Comparison of ENCODE assay signal across 25 mouse cellular contexts in genomic region chr17:63356202-63356601, GRCm38 (mm10).
DNase-seq lines count a peak whose midpoint lies in the region; ATAC-seq and TF ChIP-seq lines count a peak whose summit lies in the region.
"Had no signal": no experiment of that assay in that cellular context is flagged by ENCODE, and none has a peak within 500 bp of the region (broad histone marks: within the 10 kb centered on the region; RNA-seq: fewer than 3 reads in every experiment).

No protein-coding gene starts in this region.

- no peaks in the 10 kb centered on the region for H3K27me3 ChIP-seq in myocyte (ENCODE audit: control insufficient read depth, insufficient read depth, insufficient read length)
- H3K27me3 ChIP-seq: embryonic facial prominence, embryonic 13.5 days; forebrain, embryonic 12.5 days; heart, embryonic 15.5 days; intestine, embryonic 15.5 days; Patski had no signal

- H3K4me2 ChIP-seq in myocyte (ENCODE audit: low read depth) = no peak overlapping the region
- H3K4me2 ChIP-seq: embryonic facial prominence, embryonic 13.5 days; forebrain, embryonic 12.5 days; heart, embryonic 15.5 days; hindbrain, embryonic 14.5 days; intestine, embryonic 15.5 days had no signal

- no peaks in the 10 kb centered on the region for H3K79me2 ChIP-seq in myocyte (ENCODE audit: control insufficient read depth, insufficient read depth)

- H3K4me3 ChIP-seq in myocyte = no peak overlapping the region
- H3K4me3 ChIP-seq: embryonic facial prominence, embryonic 13.5 days; forebrain, embryonic 12.5 days; heart, embryonic 10.5 days; heart, embryonic 15.5 days; hindbrain, embryonic 10.5 days; intestine, embryonic 15.5 days had no signal

- TF ChIP-seq POLR2A in myocyte (IDR thresholded peaks at IDR 0.05; ENCODE audit: insufficient read length, low read depth) = no peak

- no peak overlapping the region for H3ac ChIP-seq in myocyte (ENCODE audit: control insufficient read depth, insufficient read length)

- peak; percentile 90 for DNase-seq in 416B (ENCODE audit: low read depth)
- DNase-seq in NIH3T3 (ENCODE audit: low read depth) = peak; percentile 57
- DNase-seq in heart, postnatal 36 days = no peak
- no peak for DNase-seq in urinary bladder, postnatal 25 days (ENCODE audit: low spot score)
- DNase-seq in kidney, adult 18-20 months = no peak
- DNase-seq in Muller cell, postnatal 12 days (ENCODE audit: inconsistent ontology term) = no peak
- DNase-seq: adrenal gland, adult 2 months; adrenal gland, postnatal 25 days; cerebellum, adult 8-10 months; cerebellum, postnatal 14 days; gastrocnemius, postnatal 10 days; heart, adult 18-20 months; heart, postnatal 14 days had no signal

- intact Hi-C loops in heart, postnatal 36 days (cut with DNase I) = no loop called here

- ATAC-seq in granulocyte monocyte progenitor cell, adult 5-6 weeks (replicated peaks; ENCODE audit: poor library complexity, severe bottlenecking) = peak; percentile 92
- ATAC-seq: CD4-positive, CD25-positive, alpha-beta regulatory T cell, adult 4 months; forebrain, embryonic 16.5 days; intestine, embryonic 15.5 days; Patski had no signal

- no peaks in the 10 kb centered on the region for H3K36me3 ChIP-seq in myocyte (ENCODE audit: control insufficient read depth, insufficient read depth)
- H3K36me3 ChIP-seq: forebrain, embryonic 12.5 days; heart, embryonic 10.5 days; heart, embryonic 15.5 days; hindbrain, embryonic 10.5 days; intestine, embryonic 15.5 days had no signal

TF ChIP-seq in myocyte, 11 proteins besides CTCF, POLR2A, EP300 and RAD21:
- peak; percentile 85; the same call in 1 of the 2 replicates for TF ChIP-seq CEBPB (IDR thresholded peaks at IDR 0.05; ENCODE audit: insufficient read depth, poor library complexity, severe bottlenecking)
- peak; percentile 80 for TF ChIP-seq USF1 (IDR thresholded peaks at IDR 0.05; ENCODE audit: low read depth)
- TF ChIP-seq MYOD1 (IDR thresholded peaks at IDR 0.05; ENCODE audit: control insufficient read depth in 1 of 3, insufficient read length in 2 of 3, low read depth in 2 of 3) = no peak
- TF ChIP-seq E2F4 (IDR thresholded peaks at IDR 0.05; ENCODE audit: insufficient read depth) = no peak

Comparison
In these comparisons a context has a peak if more than half of its experiments do, and no peak if none do; other contexts are left out.
1. DNase-seq: peak in 416B (single experiment) and NIH3T3 (single experiment); none in heart, postnatal 36 days (0 of 2), urinary bladder, postnatal 25 days (single experiment), kidney, adult 18-20 months (single experiment) and Muller cell, postnatal 12 days (single experiment).